Mouse (Mus musculus) urinary bladder, adult 2 months (tissue): ENCODE data around the gene Cdcp2. TPM values are rescaled to one million over a fixed set of nuclear protein-coding genes. Genes with fewer than 3 reads are reported as not detected.

Experiments
- DNase-seq: peaks from one replicate; pipeline ENCODE4 v3.0.0; 2022; ENCODE audit warnings: low spot score
- polyA plus RNA-seq: library from polyadenylated mRNA; depleted of rRNA; stranded (reverse); fragments of >200 nt; gene quantifications from 2 replicates; pipeline ENCODE4 v1.2.3, GENCODE M21; 2012; rRNA removed

Cdcp2 gene
- polyA plus RNA-seq: not detected in 2 replicates

- DNase-seq: no peak
Observed at GRCm38 (mm10) chr4:107096841-107097373, at the start of gene Cdcp2. Cdcp2 (plus strand) TSS chr4:107096891.

GRCm38 (mm10) chr4:107047806-107048205 lies 48.9 kb upstream of the Cdcp2 start:
- no peak for DNase-seq

GRCm38 (mm10) chr4:107048568-107049162 lies 48.0 kb upstream of the Cdcp2 start:
- no peak for DNase-seq

- no peak for DNase-seq
Observed at GRCm38 (mm10) chr4:107051889-107052288, 44.8 kb upstream of the Cdcp2 start.

- DNase-seq: no peak
Observed at GRCm38 (mm10) chr4:107052962-107053553, 43.6 kb upstream of the Cdcp2 start.

- DNase-seq: no peak
Observed at GRCm38 (mm10) chr4:107056088-107056487, 40.6 kb upstream of the Cdcp2 start.

GRCm38 (mm10) chr4:107058346-107058745 lies 38.3 kb upstream of the Cdcp2 start:
- DNase-seq: no peak

- no peak for DNase-seq
Observed at GRCm38 (mm10) chr4:107058781-107059180, 37.9 kb upstream of the Cdcp2 start.

GRCm38 (mm10) chr4:107061560-107061959 lies 35.1 kb upstream of the Cdcp2 start:
- DNase-seq: no peak

GRCm38 (mm10) chr4:107063214-107063613 lies 33.5 kb upstream of the Cdcp2 start:
- DNase-seq: no peak

GRCm38 (mm10) chr4:107064394-107065098 lies 32.1 kb upstream of the Cdcp2 start:
- no peak for DNase-seq

GRCm38 (mm10) chr4:107066252-107067124 lies 30.2 kb upstream of the Cdcp2 start, which contains the start of the genes Mrpl37 and Cyb5rl:
Mrpl37 (minus strand) TSS chr4:107066868.
Cyb5rl (plus strand) TSS chr4:107066988.
- DNase-seq: peak; percentile 89

- no peak for DNase-seq
Observed at GRCm38 (mm10) chr4:107067151-107067840, 29.4 kb upstream of the Cdcp2 start.

GRCm38 (mm10) chr4:107072343-107072742 lies 24.3 kb upstream of the Cdcp2 start:
- DNase-seq: no peak

GRCm38 (mm10) chr4:107075456-107075855 lies 21.2 kb upstream of the Cdcp2 start:
- no peak for DNase-seq

- no peak for DNase-seq
Observed at GRCm38 (mm10) chr4:107078894-107079293, 17.8 kb upstream of the Cdcp2 start.

GRCm38 (mm10) chr4:107079716-107080115 lies 17.0 kb upstream of the Cdcp2 start:
- no peak for DNase-seq

GRCm38 (mm10) chr4:107082185-107082584 lies 14.5 kb upstream of the Cdcp2 start:
- DNase-seq: no peak

GRCm38 (mm10) chr4:107083126-107083525 lies 13.6 kb upstream of the Cdcp2 start:
- no peak for DNase-seq

- DNase-seq: no peak
Observed at GRCm38 (mm10) chr4:107084343-107084742, 12.3 kb upstream of the Cdcp2 start.

- DNase-seq: no peak
Observed at GRCm38 (mm10) chr4:107084858-107085257, 11.8 kb upstream of the Cdcp2 start.
